Mouse (Mus musculus) G1E-ER4 (cell line): ENCODE results near the gene Cdkn1b. TPM values are rescaled to one million over a fixed set of nuclear protein-coding genes. Genes with fewer than 3 reads are reported as not detected.

ENCODE experiments used
- GATA1 ChIP-seq: IDR thresholded peaks from one replicate; pipeline ENCODE4 v1.8.0; 2012; ENCODE audit warnings: low read length, inconsistent platforms
- polyA plus RNA-seq: library from polyadenylated mRNA; stranded (reverse); fragments of >175 nt; gene quantifications from 2 replicates; pipeline ENCODE4 v1.2.3, GENCODE M21; 2012

Cdkn1b gene
- polyA plus RNA-seq, 1 experiment: 43.9 TPM

- no peak for TF ChIP-seq GATA1
Measured at GRCm38 (mm10) chr6:134921695-134922510, 1.7 kb downstream of the Cdkn1b start.

- no peak for TF ChIP-seq GATA1
Measured at GRCm38 (mm10) chr6:134922511-134923195, 2.5 kb downstream of the Cdkn1b start.

DNA sequence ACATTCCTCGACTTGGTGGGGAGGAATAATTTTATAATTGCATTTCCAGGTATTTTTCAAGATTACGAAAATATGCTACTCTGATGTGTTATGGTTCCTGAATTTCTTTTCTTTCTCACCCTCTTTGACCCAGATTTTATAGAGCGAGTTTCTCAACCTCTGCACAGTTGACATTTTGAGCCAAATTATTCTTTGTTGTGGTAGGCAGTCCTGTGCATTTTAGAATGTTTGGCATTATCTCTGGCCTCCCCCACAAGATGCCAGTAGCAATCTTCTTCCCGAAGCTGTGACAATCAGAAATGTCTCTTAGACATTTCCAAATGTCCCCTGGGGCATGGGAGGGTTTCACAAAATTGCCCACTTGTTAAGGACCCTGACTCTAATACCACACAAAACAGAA is 3.5 kb downstream of the Cdkn1b start:
- no peak for TF ChIP-seq GATA1

- no peak for TF ChIP-seq GATA1
Measured at GRCm38 (mm10) chr6:134924262-134924661, 4.1 kb downstream of the Cdkn1b start.

DNA sequence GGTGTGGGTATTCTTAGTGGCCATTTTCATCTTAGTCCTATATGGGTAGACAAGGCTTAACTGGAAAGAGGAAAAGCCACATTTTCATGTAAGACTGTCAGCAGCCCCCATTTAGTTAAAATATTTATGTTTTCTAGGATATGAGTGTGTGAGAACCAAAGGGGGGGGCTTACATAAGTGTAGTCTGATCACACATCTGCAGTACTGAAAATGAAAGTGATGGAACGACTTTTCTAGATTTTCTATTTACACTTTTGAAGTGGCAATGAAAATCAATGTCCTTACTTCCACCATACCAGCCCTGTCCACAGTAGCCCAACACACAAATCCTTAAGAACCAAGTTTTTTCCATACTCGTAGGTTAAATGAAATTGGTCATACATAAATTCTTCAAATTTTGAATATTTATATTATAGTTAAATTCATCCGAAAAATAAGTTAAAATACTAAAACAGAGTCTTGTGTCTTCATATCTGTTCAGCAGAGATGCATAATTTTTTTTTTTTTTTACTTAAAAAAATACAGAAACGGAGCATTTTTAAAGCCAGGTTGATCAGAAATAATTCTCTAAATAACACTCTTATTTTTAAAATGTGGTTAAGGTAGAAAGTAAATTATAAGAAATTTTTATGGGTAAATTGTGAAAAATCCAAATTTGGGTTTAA is 5.6 kb downstream of the Cdkn1b start:
- no peak for TF ChIP-seq GATA1

GRCm38 (mm10) chr6:134926338-134926705 is 6.1 kb downstream of the Cdkn1b start:
- TF ChIP-seq GATA1: no peak

GRCm38 (mm10) chr6:134926803-134927594 is 6.8 kb downstream of the Cdkn1b start:
- TF ChIP-seq GATA1: no peak

GRCm38 (mm10) chr6:134927595-134928095 is 7.4 kb downstream of the Cdkn1b start:
- no peak for TF ChIP-seq GATA1

DNA sequence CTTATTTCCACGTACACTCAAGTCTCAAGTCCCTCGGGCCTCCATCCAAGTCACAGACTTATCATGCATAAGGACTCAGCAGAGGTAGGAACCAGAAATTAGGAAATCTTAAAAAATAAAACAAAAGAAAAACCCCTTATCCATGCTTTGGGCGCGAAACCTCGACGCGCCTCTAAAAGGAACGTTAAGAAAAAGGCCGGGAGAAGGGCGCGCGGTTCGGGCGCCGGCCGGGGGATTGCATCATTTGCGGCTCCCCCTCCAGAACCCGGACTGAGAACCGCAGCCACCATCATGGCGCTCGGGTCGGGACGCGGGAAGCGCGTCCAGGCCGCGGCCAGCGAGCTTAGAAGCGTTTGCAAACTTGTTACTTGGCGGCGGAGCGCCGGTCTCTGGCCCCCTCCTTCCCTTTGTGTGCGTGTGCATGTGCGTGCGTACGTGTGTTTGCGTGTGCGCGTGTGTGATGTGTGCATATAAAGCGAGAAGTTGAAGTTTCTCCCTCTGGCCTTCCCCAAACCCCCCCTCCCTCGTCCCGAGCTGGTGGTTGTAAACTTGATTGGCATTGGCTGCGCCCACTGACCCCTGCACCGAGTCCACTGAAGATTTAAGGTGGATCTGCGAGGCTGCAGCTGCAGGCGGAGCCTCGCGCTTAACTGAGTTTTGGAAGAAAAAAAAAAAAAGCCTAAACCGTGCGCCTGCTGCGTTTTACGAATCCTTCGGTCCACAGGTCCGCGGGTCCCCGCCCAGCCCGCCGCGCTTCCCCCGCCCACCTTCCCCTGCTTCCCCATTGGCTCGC is 8.1 kb downstream of the Cdkn1b start:
- no peak for TF ChIP-seq GATA1

DNA sequence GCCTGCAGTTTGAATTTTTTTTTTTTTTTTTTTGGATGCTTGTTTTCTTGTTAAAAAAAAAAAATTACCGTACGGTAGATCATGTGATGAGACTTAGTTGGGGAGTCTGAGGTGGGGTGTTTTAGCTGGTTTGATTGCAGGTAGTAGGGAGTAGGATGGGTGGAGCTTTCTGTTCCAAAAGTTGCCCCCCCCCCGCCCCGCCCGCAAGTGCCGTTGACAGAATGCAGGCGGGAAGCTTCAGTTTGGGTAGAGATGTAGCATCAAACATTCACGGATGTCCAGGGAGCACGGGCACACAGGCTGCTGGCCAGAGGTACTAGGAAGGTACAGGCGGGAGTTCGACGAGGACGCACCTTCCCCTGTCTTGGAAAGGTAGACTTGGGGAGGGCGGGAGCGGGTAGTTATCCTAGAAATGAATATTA is 8.7 kb downstream of the Cdkn1b start:
- TF ChIP-seq GATA1: no peak

- no peak for TF ChIP-seq GATA1
Measured at GRCm38 (mm10) chr6:134929926-134930325, 9.7 kb downstream of the Cdkn1b start.

- no peak for TF ChIP-seq GATA1
Measured at GRCm38 (mm10) chr6:134930383-134930782, 10.2 kb downstream of the Cdkn1b start.

DNA sequence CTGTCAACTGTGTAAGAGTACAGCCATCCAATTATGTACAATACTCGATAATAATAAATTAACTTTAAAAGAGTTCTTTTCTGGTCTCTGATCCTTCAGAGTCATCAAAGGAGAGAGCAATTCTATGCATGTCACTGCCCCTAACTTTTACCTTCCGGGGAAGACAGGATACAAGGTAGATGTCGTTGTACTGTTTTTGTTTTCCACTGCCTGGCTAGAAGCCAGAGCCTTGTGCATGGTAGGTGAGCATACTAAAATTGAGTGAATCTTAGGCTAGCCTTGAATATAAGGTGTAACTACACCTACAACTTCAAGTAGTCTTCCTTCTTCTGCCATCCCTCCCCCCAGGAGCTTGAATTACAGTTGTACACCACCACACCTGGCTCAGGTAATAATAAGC is 10.9 kb downstream of the Cdkn1b start:
- no peak for TF ChIP-seq GATA1

DNA sequence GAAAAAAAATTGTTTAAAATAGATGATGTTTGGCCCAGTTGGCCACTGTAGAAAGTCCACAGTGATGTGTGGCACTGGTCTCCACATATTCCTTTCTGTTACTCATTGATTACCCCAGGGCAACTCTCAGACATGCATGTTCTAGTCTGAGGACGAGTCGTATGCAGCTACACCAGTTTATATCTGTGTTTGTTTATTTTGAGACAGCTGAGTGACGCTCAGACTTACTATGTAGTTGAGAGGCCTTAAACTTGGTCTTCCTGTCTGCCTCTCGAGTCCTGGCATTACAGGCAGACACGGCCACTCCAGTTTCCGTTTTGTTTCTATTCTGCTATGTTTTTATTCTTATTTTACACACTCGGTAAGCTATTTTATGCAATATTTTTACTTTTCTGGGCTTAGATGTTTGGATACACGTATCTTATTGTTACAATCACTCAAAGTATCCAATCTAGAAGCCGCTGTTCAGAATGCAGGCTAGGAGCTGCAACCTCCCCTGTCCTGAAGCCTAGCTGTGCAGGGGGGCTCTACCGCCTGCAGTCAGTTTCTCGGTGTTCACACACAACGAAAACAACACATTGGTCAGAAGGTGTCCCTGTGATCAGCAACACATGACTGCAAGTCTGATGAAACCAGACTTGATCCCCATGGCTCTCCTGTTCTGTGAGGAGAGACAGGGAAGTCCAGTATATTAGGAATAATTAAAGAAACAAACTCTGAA is 12.4 kb downstream of the Cdkn1b start:
- TF ChIP-seq GATA1: no peak
